Mouse (Mus musculus) bone marrow, adult 2 months (tissue): ENCODE measurements around the gene Foxa2.

Experiments used
- CTCF ChIP-seq: fragments of 200-500 bp; IDR thresholded peaks from 2 replicates; pipeline ENCODE4 v1.5.1; 2011; ENCODE audit warnings: low read length, control low read depth; ENCODE audit not compliant: control insufficient read depth, insufficient read depth
- POLR2A ChIP-seq: fragments of 200-500 bp; IDR thresholded peaks from 2 replicates; pipeline ENCODE4 v1.6.1; 2011; ENCODE audit warnings: low read depth, mild to moderate bottlenecking, control low read depth, low read length, borderline replicate concordance; ENCODE audit not compliant: control insufficient read depth

DNA sequence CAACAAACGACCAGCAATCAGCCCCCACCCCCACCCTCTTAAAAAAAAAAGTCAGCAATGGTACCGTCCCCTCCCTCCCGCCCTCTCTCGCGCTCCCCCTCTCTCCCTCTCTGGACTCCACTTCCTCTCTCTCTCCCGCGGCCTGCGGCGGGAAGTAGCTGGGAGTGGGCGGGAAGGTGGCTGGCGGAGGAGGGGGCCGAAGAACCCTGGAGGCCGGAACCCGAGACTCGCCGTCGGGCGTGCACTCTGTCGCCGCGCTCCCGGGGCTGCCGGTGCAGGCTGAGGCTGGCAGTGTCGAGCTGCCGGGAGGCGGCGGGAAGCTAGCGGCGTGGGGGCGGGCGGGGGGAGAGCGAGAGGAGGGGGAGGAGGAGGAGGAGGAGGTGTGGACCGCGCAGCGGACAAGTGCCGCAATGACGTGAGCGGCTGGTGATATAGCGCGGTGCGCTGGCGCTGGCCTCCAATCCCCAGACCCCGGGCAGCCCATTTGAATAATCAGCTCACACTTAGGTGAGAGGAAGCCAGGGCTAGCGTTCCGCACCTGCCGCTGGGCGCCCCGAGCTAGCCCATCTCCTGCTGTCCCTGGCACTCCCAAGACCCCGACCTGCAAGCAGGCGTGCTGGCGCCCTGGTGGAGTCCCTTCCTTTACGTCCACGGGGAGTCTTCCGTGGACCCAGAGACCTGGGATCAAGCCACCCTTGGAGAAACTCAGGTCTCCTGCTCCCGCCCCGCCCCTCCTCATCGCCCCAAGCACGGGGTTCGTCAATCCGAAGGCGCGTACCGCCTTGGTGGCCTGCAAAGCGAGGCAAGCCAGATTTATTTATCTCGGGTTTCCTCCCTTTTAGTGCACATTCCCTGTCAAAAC, 601 bp downstream of the Foxa2 start:
- no peak for TF ChIP-seq CTCF
- TF ChIP-seq POLR2A: no peak
